Mouse (Mus musculus): ENCODE data around the gene Supt6.

DNA sequence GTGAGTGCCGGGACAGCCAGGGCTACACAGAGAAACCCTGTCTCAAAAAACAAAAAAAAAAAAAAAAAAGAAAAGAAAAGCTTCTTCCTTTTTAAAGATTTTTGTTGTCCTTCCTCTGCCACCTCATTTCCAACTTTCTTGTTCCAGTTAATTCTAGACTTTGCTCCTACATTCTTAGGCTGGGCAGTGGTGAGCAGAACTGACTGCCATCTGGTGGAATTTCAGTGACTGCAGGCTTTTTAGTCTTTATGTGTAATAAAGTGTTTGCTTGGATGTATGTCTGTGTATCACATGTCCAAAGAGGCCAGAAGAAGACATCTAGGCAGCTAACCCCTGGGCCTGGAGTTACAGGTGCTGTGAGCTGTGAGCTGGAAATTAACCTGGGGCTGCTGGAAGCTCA is 10.8 kb upstream of the Supt6 start:
- TF ChIP-seq CTCF (IDR thresholded peaks at IDR 0.05; ENCODE audit: borderline replicate concordance, control insufficient read depth, extremely low read depth, insufficient read depth, low read length, poor library complexity) (no peak), POLR2A (IDR thresholded peaks at IDR 0.05; ENCODE audit: control insufficient read depth, extremely low read depth, insufficient read depth, low read length, poor library complexity) (no peak)
